Mouse (Mus musculus) neutrophil, adult 5-6 weeks (primary cell): Measurements from ENCODE around the gene Tmem160. TPM values are rescaled to one million over a fixed set of nuclear protein-coding genes. Genes with fewer than 3 reads are reported as not detected.

Experiments
- ATAC-seq: fragments of 151-379, 151-347 bp; 2 replicates; pipeline ENCODE4 v1.8.0; 2017; ENCODE audit warnings: mild to moderate bottlenecking, moderate TSS enrichment; ENCODE audit not compliant: insufficient number of reproducible peaks, poor library complexity, low FRiP score, severe bottlenecking; ENCODE audit errors: extremely low read depth
- total RNA-seq: library from RNA; stranded (forward); fragments of 200-1000 nt; gene quantifications from 2 replicates; pipeline ENCODE4 v1.2.3, GENCODE M21; 2017

The Tmem160 gene
- total RNA-seq, result 5.8 and 6.8 TPM in 2 replicates

GRCm38 (mm10) chr7:16452587-16453073, at the start of gene Tmem160:
TSS of gene Tmem160 (plus strand) at chr7:16452779.
- peak; percentile 97 for ATAC-seq

- no peak for ATAC-seq
Measured at GRCm38 (mm10) chr7:16402968-16403948, 49.3 kb upstream of the Tmem160 start.

GRCm38 (mm10) chr7:16404315-16405072, 48.1 kb upstream of the Tmem160 start:
- no peak for ATAC-seq

- ATAC-seq, result no peak
Measured at GRCm38 (mm10) chr7:16405073-16405455, 47.5 kb upstream of the Tmem160 start.

- peak; percentile 59 for ATAC-seq
Measured at GRCm38 (mm10) chr7:16405516-16406351, 46.8 kb upstream of the Tmem160 start.

- ATAC-seq, result no peak
Measured at GRCm38 (mm10) chr7:16406978-16407377, 45.6 kb upstream of the Tmem160 start.

GRCm38 (mm10) chr7:16411100-16411499, 41.5 kb upstream of the Tmem160 start:
- no peak for ATAC-seq

GRCm38 (mm10) chr7:16412220-16412896, 40.2 kb upstream of the Tmem160 start:
- no peak for ATAC-seq

GRCm38 (mm10) chr7:16412930-16413329, 39.6 kb upstream of the Tmem160 start:
- ATAC-seq, result no peak

GRCm38 (mm10) chr7:16415426-16415825, 37.2 kb upstream of the Tmem160 start:
- ATAC-seq, result no peak

- no peak for ATAC-seq
Measured at GRCm38 (mm10) chr7:16417141-16417771, 35.3 kb upstream of the Tmem160 start.

- ATAC-seq, result peak; percentile 21; the same call in 1 of the 2 replicates
Measured at GRCm38 (mm10) chr7:16418713-16419112, 33.9 kb upstream of the Tmem160 start.

GRCm38 (mm10) chr7:16420493-16421118, 32.0 kb upstream of the Tmem160 start:
- no peak for ATAC-seq

- no peak for ATAC-seq
Measured at GRCm38 (mm10) chr7:16422222-16422856, 30.2 kb upstream of the Tmem160 start.

- no peak for ATAC-seq
Measured at GRCm38 (mm10) chr7:16423731-16424130, 28.8 kb upstream of the Tmem160 start.

GRCm38 (mm10) chr7:16425721-16426120, 26.9 kb upstream of the Tmem160 start:
- no peak for ATAC-seq

- peak; percentile 80 for ATAC-seq
Measured at GRCm38 (mm10) chr7:16426129-16426729, 26.4 kb upstream of the Tmem160 start.
